In the genomic region with DNA sequence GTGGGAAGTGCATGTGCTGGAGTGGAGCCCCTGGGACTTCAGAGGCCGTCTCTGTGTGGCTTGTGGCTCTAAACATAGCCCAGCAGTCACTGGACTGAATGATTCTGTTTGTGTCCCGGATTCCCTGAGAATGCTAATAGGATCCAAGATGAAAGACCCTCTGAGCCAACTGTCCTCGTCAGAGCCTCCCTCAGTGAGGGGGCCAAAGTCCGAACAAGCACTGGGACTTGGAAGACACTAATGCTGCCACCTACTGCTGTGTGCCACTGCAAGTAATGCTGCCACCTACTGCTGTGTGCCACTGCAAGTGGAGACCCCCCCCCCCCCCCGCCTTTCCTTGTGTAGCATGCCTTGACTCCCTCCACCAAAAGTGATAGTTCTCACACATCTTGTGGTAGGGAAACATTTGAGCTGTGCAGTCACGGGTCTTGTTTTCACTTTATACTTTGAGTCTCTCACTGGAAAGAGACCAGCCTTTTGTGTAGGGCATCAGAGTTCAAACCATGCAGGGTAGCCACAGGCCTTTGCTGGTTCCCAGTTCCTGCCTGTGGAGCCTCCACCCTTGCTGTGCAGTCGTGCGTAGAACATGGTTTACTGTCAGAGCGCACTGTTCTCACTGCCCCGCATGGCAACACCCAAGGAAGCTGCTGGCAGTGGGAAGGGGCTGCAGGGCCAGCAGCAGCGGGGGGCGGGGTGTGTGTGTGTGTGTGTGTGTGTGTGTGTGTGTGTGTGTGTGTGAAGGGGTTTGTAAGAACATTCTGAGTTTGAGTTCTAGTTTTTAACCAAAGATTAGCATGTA, we compare ENCODE assay signal across 10 mouse cellular contexts. TPM values are rescaled to one million over a fixed set of nuclear protein-coding genes. Genes with fewer than 3 reads are reported as not detected.
DNase-seq lines count a peak whose midpoint lies in the region; ATAC-seq and TF ChIP-seq lines count a peak whose summit lies in the region.
"Had no signal": no experiment of that assay in that cellular context is flagged by ENCODE, and none has a peak within 500 bp of the region (broad histone marks: within the 10 kb centered on the region; RNA-seq: fewer than 3 reads in every experiment).

No protein-coding gene starts in this region.

- WGBS in forebrain, embryonic 11.5 days, result 77% methylated on average over 12 of the region's 12 CpGs

- ATAC-seq in forebrain, embryonic 11.5 days (replicated peaks; ENCODE audit: low FRiP score), result no peak

- peak; percentile 50 for DNase-seq in layer of hippocampus, adult 11-12 months (ENCODE audit: low spot score)
- no peak for DNase-seq in layer of hippocampus, adult 18-20 months (ENCODE audit: low spot score in 2 of 2)
- no peak for DNase-seq in ES-E14 (ENCODE audit: low read depth, low spot score)
- peak; percentile 43 for DNase-seq in T-cell, adult 2 months (ENCODE audit: low spot score)
- peak; percentile 47 for DNase-seq in lung, postnatal 36 days
- no peak for DNase-seq in retina, embryonic 14.5 days (ENCODE audit: low spot score)
- DNase-seq in cerebellum, adult 9-10 months, result no peak
- DNase-seq in forebrain, embryonic 11.5 days (ENCODE audit: low spot score), result no peak
- DNase-seq: liver had no signal

- no peak overlapping the region for H3K4me3 ChIP-seq in ES-E14 (ENCODE audit: insufficient read depth in 1 of 2, low read depth in 1 of 2, low read length in 2 of 2, poor library complexity in 1 of 2, severe bottlenecking in 1 of 2)
- H3K4me3 ChIP-seq in forebrain, embryonic 11.5 days (ENCODE audit: low read depth, low read length), result no peak overlapping the region
- H3K4me3 ChIP-seq: midbrain, embryonic 10.5 days had no signal

- peak overlapping the region; percentile 26; the same call in 1 of the 2 replicates for H3K9ac ChIP-seq in ES-E14 (ENCODE audit: insufficient read depth, low read depth, low read length, poor library complexity, severe bottlenecking)
- H3K9ac ChIP-seq in forebrain, embryonic 11.5 days (ENCODE audit: low read length), result no peak overlapping the region

- H3K4me1 ChIP-seq in ES-E14 (ENCODE audit: control insufficient read depth in 2 of 2, insufficient read depth in 2 of 2, low read length in 2 of 2, poor library complexity in 1 of 2), result peaks cover 0 to 6% of the 10 kb centered on the region in 2 experiments; a peak in 2 of 4 replicates
- 0 out of 2 replicates have a peak, but pooled peaks cover 2% of the 10 kb centered on the region for H3K4me1 ChIP-seq in forebrain, embryonic 11.5 days (replicated peaks; ENCODE audit: control insufficient read depth, insufficient read depth, low read length)

- H3K27me3 ChIP-seq in forebrain, embryonic 11.5 days (ENCODE audit: control insufficient read depth, insufficient read depth, low read length), result no peaks in the 10 kb centered on the region

- no peak overlapping the region for H3K4me2 ChIP-seq in forebrain, embryonic 11.5 days (ENCODE audit: low read depth, low read length, severe bottlenecking)

- in situ Hi-C loops in ES-E14 (cut with MboI; ENCODE audit: low sequenced_read_pairs in 2 of 2, unreplicated experiment in 2 of 2), result no loop called here

- H3K27ac ChIP-seq in ES-E14 (ENCODE audit: insufficient read depth, low read depth, low read length, poor library complexity, severe bottlenecking), result peak overlapping the region; percentile 17; the same call in 1 of the 2 replicates
- no peak overlapping the region for H3K27ac ChIP-seq in forebrain, embryonic 11.5 days (ENCODE audit: low read depth, low read length)
- H3K27ac ChIP-seq: midbrain, embryonic 10.5 days had no signal

- H3K36me3 ChIP-seq in ES-E14 (ENCODE audit: control insufficient read depth, insufficient read depth, low read length, poor library complexity, severe bottlenecking), result peaks cover 24% of the 10 kb centered on the region
- H3K36me3 ChIP-seq in forebrain, embryonic 11.5 days (ENCODE audit: control insufficient read depth, insufficient read depth, low read length), result no peaks in the 10 kb centered on the region; the same call in 1 of the 2 replicates

- no peaks in the 10 kb centered on the region for H3K9me3 ChIP-seq in ES-E14 (ENCODE audit: control insufficient read depth, insufficient read depth, low read depth, low read length)
- H3K9me3 ChIP-seq in forebrain, embryonic 11.5 days (ENCODE audit: control insufficient read depth, low read length), result no peaks in the 10 kb centered on the region
- H3K9me3 ChIP-seq: midbrain, embryonic 10.5 days had no signal

TF ChIP-seq in ES-E14, 5 proteins besides CTCF, POLR2A, EP300 and RAD21:
- TF ChIP-seq ZNF384 (IDR thresholded peaks at IDR 0.05; ENCODE audit: low read depth, low read length), result no peak
- TF ChIP-seq CHD2 (IDR thresholded peaks at IDR 0.05; ENCODE audit: low read depth, low read length), result no peak
- no peak for TF ChIP-seq ZC3H11A (IDR thresholded peaks at IDR 0.05; ENCODE audit: borderline replicate concordance, low read depth, low read length)

RNA-seq across cellular contexts. Expression of a gene that starts 4.2 kb away (rescaled TPM):
- 100 to 1,000 TPM; 467 to 496 TPM for total RNA-seq in layer of hippocampus, adult 18-20 months (2021)
- total RNA-seq in ES-E14 (2012; rRNA removed), result 2,643 and 2,912 TPM in 2 replicates
- polyA plus RNA-seq in forebrain, embryonic 11.5 days (2014; fragmentation: Nextera tagmentation; extraction: Ambion mirVana), result 1,219 and 1,311 TPM in 2 replicates

RNA-seq across cellular contexts. Expression of a gene that starts 19.2 kb away (rescaled TPM):
- total RNA-seq in layer of hippocampus, adult 18-20 months (2021), result 100 to 1,000 TPM; 273 to 284 TPM
- 1.8 and 4.9 TPM in 2 replicates for total RNA-seq in ES-E14 (2012; rRNA removed)
- polyA plus RNA-seq in forebrain, embryonic 11.5 days (2014; fragmentation: Nextera tagmentation; extraction: Ambion mirVana), result 0.19 TPM in 1 of 2 replicates, not detected in the other

RNA-seq across cellular contexts. Expression of a gene that starts 35.2 kb away (rescaled TPM):
- total RNA-seq in layer of hippocampus, adult 18-20 months (2021), result 10 to 100 TPM; 60.0 to 64.8 TPM
- total RNA-seq in ES-E14 (2012; rRNA removed), result 106 and 160 TPM in 2 replicates
- polyA plus RNA-seq in forebrain, embryonic 11.5 days (2014; fragmentation: Nextera tagmentation; extraction: Ambion mirVana), result 43.5 and 52.6 TPM in 2 replicates

RNA-seq across cellular contexts. Expression of a gene that starts 55.9 kb away (rescaled TPM):
- 100 to 1,000 TPM; 165 to 176 TPM for total RNA-seq in layer of hippocampus, adult 18-20 months (2021)
- 155 and 194 TPM in 2 replicates for total RNA-seq in ES-E14 (2012; rRNA removed)
- 94.4 and 95.0 TPM in 2 replicates for polyA plus RNA-seq in forebrain, embryonic 11.5 days (2014; fragmentation: Nextera tagmentation; extraction: Ambion mirVana)

Comparison
In these comparisons a context has a peak if more than half of its experiments do, and no peak if none do; other contexts are left out.
1. DNase-seq: peak in layer of hippocampus, adult 11-12 months (single experiment), T-cell, adult 2 months (single experiment) and lung, postnatal 36 days (single experiment); none in layer of hippocampus, adult 18-20 months (0 of 2), ES-E14 (single experiment), retina, embryonic 14.5 days (single experiment), cerebellum, adult 9-10 months (single experiment) and forebrain, embryonic 11.5 days (single experiment).
2. RNA of a gene that starts 19.2 kb away (total RNA-seq): 273 to 284 TPM in layer of hippocampus, adult 18-20 months; 1.8 to 4.9 TPM in ES-E14; every median in the first group is over 10 times any median in the second.